Mouse (Mus musculus): ENCODE measurements around the gene Rora.
"Not testable (repeated sequence)": the region's sequence is repeated elsewhere in the genome, so short reads cannot be mapped to it uniquely, and the experiment has no call there.

Rora gene

GRCm38 (mm10) chr9:69034301-69034871 is 380.8 kb downstream of the Rora start:
- DNase-seq = no peak

GRCm38 (mm10) chr9:69035456-69035855 is 381.9 kb downstream of the Rora start:
- DNase-seq = peak; percentile 60

- DNase-seq = no peak
Measured at GRCm38 (mm10) chr9:69036296-69036695, 382.7 kb downstream of the Rora start.

GRCm38 (mm10) chr9:69043920-69044613 is 390.5 kb downstream of the Rora start:
- DNase-seq = no peak

- no peak for DNase-seq
Measured at GRCm38 (mm10) chr9:69044614-69045133, 391.1 kb downstream of the Rora start.

- no peak for DNase-seq
Measured at GRCm38 (mm10) chr9:69045908-69046307, 392.3 kb downstream of the Rora start.

GRCm38 (mm10) chr9:69050856-69051255 is 397.3 kb downstream of the Rora start:
- no peak for DNase-seq

- no peak for DNase-seq
Measured at GRCm38 (mm10) chr9:69051890-69052289, 398.3 kb downstream of the Rora start.

- DNase-seq = peak; percentile 59
Measured at GRCm38 (mm10) chr9:69055302-69055701, 401.7 kb downstream of the Rora start.

- peak; percentile 10 for DNase-seq
Measured at GRCm38 (mm10) chr9:69071203-69071867, 417.7 kb downstream of the Rora start.

GRCm38 (mm10) chr9:69073271-69073670 is 419.7 kb downstream of the Rora start:
- DNase-seq = no peak

GRCm38 (mm10) chr9:69084086-69084719 is 430.6 kb downstream of the Rora start:
- DNase-seq = no peak

GRCm38 (mm10) chr9:69084720-69085661 is 431.4 kb downstream of the Rora start:
- peak; percentile 72 for DNase-seq

GRCm38 (mm10) chr9:69086844-69087243 is 433.3 kb downstream of the Rora start:
- DNase-seq = no peak

GRCm38 (mm10) chr9:69087325-69087724 is 433.7 kb downstream of the Rora start:
- DNase-seq = no peak

GRCm38 (mm10) chr9:69090749-69091270 is 437.2 kb downstream of the Rora start:
- DNase-seq = no peak

- peak; percentile 97 for DNase-seq
Measured at GRCm38 (mm10) chr9:69092119-69093013, 438.8 kb downstream of the Rora start.

- not testable (repeated sequence) for DNase-seq
Measured at GRCm38 (mm10) chr9:69100153-69100756, 446.7 kb downstream of the Rora start.

- DNase-seq = no peak
Measured at GRCm38 (mm10) chr9:69104321-69104720, 450.7 kb downstream of the Rora start.

- peak; percentile 16 for DNase-seq
Measured at GRCm38 (mm10) chr9:69109618-69110300, 456.2 kb downstream of the Rora start.

Data from kidney, adult 9 months (tissue).